Mouse (Mus musculus) midbrain, embryonic 12.5 days (tissue): Measurements from ENCODE around the gene 9130213A22Rik. TPM values are rescaled to one million over a fixed set of nuclear protein-coding genes. Genes with fewer than 3 reads are reported as not detected.

Source experiments
- ATAC-seq: fragments of 200-750 bp; cut with Nextera tagmentation; 2 replicates; pipeline ENCODE4 v1.8.0; 2017; ENCODE audit warnings: low read depth, moderate TSS enrichment, moderate library complexity; ENCODE audit not compliant: low FRiP score
- H3K27ac ChIP-seq: fragments of 300-500 bp; sonication (generic); replicated peaks from 2 replicates; pipeline ENCODE4 v1.5.1; 2016; ENCODE audit warnings: mild to moderate bottlenecking
- H3K27me3 ChIP-seq: fragments of 300-500 bp; sonication (generic); 2 replicates; pipeline ENCODE4 v1.6.1; 2016; ENCODE audit warnings: mild to moderate bottlenecking
- H3K36me3 ChIP-seq: fragments of 300-500 bp; sonication (generic); 2 replicates; pipeline ENCODE4 v1.6.1; 2016
- H3K4me1 ChIP-seq: fragments of 300-500 bp; sonication (generic); 2 replicates; pipeline ENCODE4 v1.6.1; 2016
- H3K4me2 ChIP-seq: fragments of 300-500 bp; sonication (generic); replicated peaks from 2 replicates; pipeline ENCODE4 v1.6.1; 2016; ENCODE audit warnings: mild to moderate bottlenecking, moderate library complexity
- H3K4me3 ChIP-seq: fragments of 300-500 bp; sonication (generic); 2 replicates; pipeline ENCODE4 v1.5.1; 2016; ENCODE audit warnings: mild to moderate bottlenecking
- H3K9ac ChIP-seq: fragments of 300-500 bp; sonication (generic); replicated peaks from 2 replicates; pipeline ENCODE4 v1.6.1; 2016; ENCODE audit warnings: mild to moderate bottlenecking, moderate library complexity
- H3K9me3 ChIP-seq: fragments of 300-500 bp; sonication (generic); 2 replicates; pipeline ENCODE4 v1.6.1; 2016; ENCODE audit warnings: mild to moderate bottlenecking
- WGBS: fragments of 180-500 bp; shearing (Covaris S2); methylation state at CpG from one replicate; pipeline ENCODE4 v1.1.7; 2016; 5-methylcytosine and 5-hydroxymethylcytosine counted together
- polyA plus RNA-seq: library from polyadenylated mRNA; unstranded; fragments of >200 nt; fragmentation: Nextera tagmentation; extraction: Ambion mirVana; gene quantifications from 2 replicates; pipeline ENCODE4 v1.2.1, GENCODE M21; 2016

9130213A22Rik gene
- polyA plus RNA-seq, 1 experiment from 2014 or later = 0.29 TPM

GRCm38 (mm10) chr11:69103531-69104435, 18.6 kb downstream of the 9130213A22Rik start:
- H3K4me1 ChIP-seq = peaks cover 21% of the 10 kb centered on the region
- WGBS = 89% methylated on average over 15 of the region's 15 CpGs

GRCm38 (mm10) chr11:69103121-69103520, 19.3 kb downstream of the 9130213A22Rik start:
- H3K36me3 ChIP-seq = peaks cover 73% of the 10 kb centered on the region

More at GRCm38 (mm10) chr11:69103531-69104435, 18.6 kb downstream of the 9130213A22Rik start:
- Histone ChIP-seq H3K36me3 (peaks cover 79% of the 10 kb centered on the region), H3K9ac (no peak overlapping the region), H3K4me3 (no peak overlapping the region), H3K4me2 (no peak overlapping the region), H3K27ac (no peak overlapping the region), H3K9me3 (no peaks in the 10 kb centered on the region), H3K27me3 (no peaks in the 10 kb centered on the region)
- no peak for ATAC-seq

DNA sequence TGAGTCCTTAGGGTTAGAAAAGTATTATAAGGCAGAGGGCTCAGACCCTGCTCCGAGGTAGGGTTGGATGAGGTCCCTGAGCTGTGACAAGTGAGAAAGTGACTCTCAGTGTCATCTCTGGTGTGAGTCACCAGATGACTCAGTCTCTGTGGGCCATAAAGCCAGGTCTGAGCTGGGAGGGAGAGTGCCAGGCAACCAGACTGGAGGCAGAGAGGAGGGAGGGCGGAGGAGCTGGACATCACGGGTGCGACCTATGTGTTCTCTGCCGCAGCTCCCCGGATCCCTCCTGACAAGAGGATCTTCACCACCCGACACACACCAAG, 20.0 kb downstream of the 9130213A22Rik start:
- no peaks in the 10 kb centered on the region for H3K9me3 ChIP-seq
- ATAC-seq = no peak
- peaks cover 65% of the 10 kb centered on the region for H3K36me3 ChIP-seq
- peaks cover 36% of the 10 kb centered on the region for H3K4me1 ChIP-seq
- no peaks in the 10 kb centered on the region for H3K27me3 ChIP-seq
- H3K27ac ChIP-seq = no peak overlapping the region
- no peak overlapping the region for H3K4me3 ChIP-seq
- no peak overlapping the region for H3K9ac ChIP-seq
- 94% methylated on average over 7 of the region's 7 CpGs for WGBS
- H3K4me2 ChIP-seq = no peak overlapping the region

More at GRCm38 (mm10) chr11:69103121-69103520, 19.3 kb downstream of the 9130213A22Rik start:
- Histone ChIP-seq H3K4me1 (peaks cover 28% of the 10 kb centered on the region), H3K27ac (no peak overlapping the region), H3K4me2 (no peak overlapping the region), H3K9me3 (no peaks in the 10 kb centered on the region), H3K27me3 (no peaks in the 10 kb centered on the region), H3K9ac (no peak overlapping the region), H3K4me3 (no peak overlapping the region)
- WGBS = 96% methylated on average over 14 of the region's 14 CpGs
- no peak for ATAC-seq

DNA sequence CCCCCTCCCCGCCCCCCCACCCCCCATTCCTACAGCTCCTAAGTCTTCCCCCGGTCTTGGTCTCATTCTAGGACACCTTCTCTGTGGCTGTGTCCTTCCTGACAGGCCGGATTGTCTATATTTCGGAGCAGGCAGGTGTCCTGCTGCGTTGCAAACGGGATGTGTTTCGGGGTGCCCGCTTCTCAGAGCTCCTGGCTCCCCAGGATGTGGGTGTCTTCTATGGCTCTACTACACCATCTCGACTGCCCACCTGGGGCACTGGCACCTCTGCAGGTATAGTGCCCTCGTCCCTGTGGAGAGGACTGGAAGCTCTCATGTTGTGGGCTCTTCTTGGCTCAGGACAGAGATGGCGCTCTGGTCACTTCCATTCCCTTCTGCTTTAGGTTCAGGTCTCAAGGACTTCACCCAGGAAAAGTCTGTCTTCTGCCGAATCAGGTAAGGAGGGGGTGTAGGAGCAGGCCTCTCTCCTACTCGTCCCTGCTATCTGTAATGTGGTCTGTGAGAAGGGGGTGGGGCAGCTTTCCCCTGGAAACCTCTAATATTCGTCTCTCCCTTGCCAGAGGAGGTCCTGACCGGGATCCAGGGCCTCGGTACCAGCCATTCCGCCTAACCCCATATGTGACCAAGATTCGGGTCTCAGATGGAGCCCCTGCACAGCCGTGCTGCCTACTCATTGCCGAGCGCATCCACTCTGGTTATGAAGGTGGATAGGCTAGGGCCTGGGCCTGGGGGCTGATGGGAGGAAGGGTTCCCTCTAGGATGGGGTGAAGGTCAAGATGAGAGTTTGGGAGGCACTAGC, 20.6 kb downstream of the 9130213A22Rik start:
- no peaks in the 10 kb centered on the region for H3K27me3 ChIP-seq
- H3K9ac ChIP-seq = no peak overlapping the region
- WGBS = 90% methylated on average over 21 of the region's 21 CpGs
- peaks cover 60% of the 10 kb centered on the region for H3K36me3 ChIP-seq
- no peak for ATAC-seq
- H3K4me1 ChIP-seq = peaks cover 41% of the 10 kb centered on the region
- H3K4me2 ChIP-seq = no peak overlapping the region
- H3K27ac ChIP-seq = no peak overlapping the region
- H3K9me3 ChIP-seq = no peaks in the 10 kb centered on the region
- no peak overlapping the region for H3K4me3 ChIP-seq

GRCm38 (mm10) chr11:69100639-69101360, 21.6 kb downstream of the 9130213A22Rik start:
- peaks cover 49% of the 10 kb centered on the region for H3K36me3 ChIP-seq
- no peak overlapping the region for H3K27ac ChIP-seq

GRCm38 (mm10) chr11:69099915-69100345, 22.5 kb downstream of the 9130213A22Rik start:
- peaks cover 42% of the 10 kb centered on the region for H3K36me3 ChIP-seq
- H3K4me1 ChIP-seq = peaks cover 55% of the 10 kb centered on the region
- ATAC-seq = peak; percentile 17
- WGBS = under 1% methylated on average over 23 of the region's 23 CpGs
- peak overlapping the region; percentile 92 for H3K4me2 ChIP-seq
- peaks cover 6% of the 10 kb centered on the region for H3K27me3 ChIP-seq
- H3K9ac ChIP-seq = peak overlapping the region; percentile 65
- H3K9me3 ChIP-seq = no peaks in the 10 kb centered on the region
- H3K4me3 ChIP-seq = peak overlapping the region; percentile 58
- peak overlapping the region; percentile 67 for H3K27ac ChIP-seq

More at GRCm38 (mm10) chr11:69100639-69101360, 21.6 kb downstream of the 9130213A22Rik start:
- Histone ChIP-seq H3K4me3 (no peak overlapping the region), H3K9me3 (no peaks in the 10 kb centered on the region), H3K9ac (peak overlapping the region; percentile 65; the same call in 1 of the 2 replicates), H3K4me2 (peak overlapping the region; percentile 92), H3K27me3 (peaks cover 4% of the 10 kb centered on the region), H3K4me1 (peaks cover 49% of the 10 kb centered on the region)
- no peak for ATAC-seq
- 93% methylated on average over 20 of the region's 20 CpGs for WGBS

DNA sequence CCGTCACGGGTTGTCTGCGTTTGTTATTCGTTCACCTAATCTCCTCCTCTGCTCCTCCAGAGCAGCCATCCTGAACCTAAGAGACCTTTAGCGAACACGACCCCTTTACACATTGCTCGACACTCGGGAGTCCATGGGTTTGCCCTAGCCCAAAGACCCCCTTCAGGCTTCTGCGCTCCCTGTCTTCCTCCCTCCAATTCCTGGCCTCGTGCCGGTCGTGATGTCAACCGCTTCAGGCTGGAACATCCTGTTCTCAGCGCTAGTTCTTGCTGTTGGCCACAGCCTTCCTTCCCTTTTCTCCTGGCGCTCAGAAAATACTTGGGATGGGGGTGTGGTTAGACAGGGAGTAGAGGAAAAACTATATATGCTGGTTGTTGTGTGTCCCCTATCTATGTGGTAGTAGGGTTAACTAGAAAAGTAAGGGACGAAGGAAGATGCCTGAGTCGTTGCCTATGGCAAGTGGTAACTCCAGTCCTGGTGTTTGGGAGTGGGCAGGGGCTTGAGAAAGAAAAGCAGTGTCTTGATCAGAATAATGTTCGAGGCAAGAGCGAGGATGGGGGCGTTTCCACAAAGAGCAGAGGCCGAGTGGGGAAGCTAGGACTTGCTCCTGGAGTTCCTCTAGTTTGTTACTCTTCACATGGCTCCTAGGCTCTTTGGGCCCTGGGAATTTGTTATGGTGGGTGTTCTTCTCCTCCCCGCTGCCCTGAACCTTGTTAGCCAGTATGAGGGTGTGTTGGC, 23.0 kb downstream of the 9130213A22Rik start:
- peak overlapping the region; percentile 92 for H3K4me2 ChIP-seq
- H3K27ac ChIP-seq = peak overlapping the region; percentile 67
- WGBS = under 1% methylated on average over 22 of the region's 22 CpGs
- peaks cover 59% of the 10 kb centered on the region for H3K4me1 ChIP-seq
- peaks cover 36% of the 10 kb centered on the region for H3K36me3 ChIP-seq
- H3K27me3 ChIP-seq = peaks cover 6% of the 10 kb centered on the region
- H3K9ac ChIP-seq = peak overlapping the region; percentile 65
- peak overlapping the region; percentile 58 for H3K4me3 ChIP-seq
- no peak for ATAC-seq
- no peaks in the 10 kb centered on the region for H3K9me3 ChIP-seq

GRCm38 (mm10) chr11:69098762-69099091, 23.7 kb downstream of the 9130213A22Rik start:
- H3K27ac ChIP-seq = peak overlapping the region; percentile 67
- H3K36me3 ChIP-seq = peaks cover 30% of the 10 kb centered on the region
- peak overlapping the region; percentile 92 for H3K4me2 ChIP-seq
- WGBS = 0% methylated on average over 19 of the region's 19 CpGs
- peak; percentile 52 for ATAC-seq
- peak overlapping the region; percentile 58 for H3K4me3 ChIP-seq
- H3K9ac ChIP-seq = peak overlapping the region; percentile 65
- H3K9me3 ChIP-seq = no peaks in the 10 kb centered on the region
- peaks cover 60% of the 10 kb centered on the region for H3K4me1 ChIP-seq
- peaks cover 6% of the 10 kb centered on the region for H3K27me3 ChIP-seq

DNA sequence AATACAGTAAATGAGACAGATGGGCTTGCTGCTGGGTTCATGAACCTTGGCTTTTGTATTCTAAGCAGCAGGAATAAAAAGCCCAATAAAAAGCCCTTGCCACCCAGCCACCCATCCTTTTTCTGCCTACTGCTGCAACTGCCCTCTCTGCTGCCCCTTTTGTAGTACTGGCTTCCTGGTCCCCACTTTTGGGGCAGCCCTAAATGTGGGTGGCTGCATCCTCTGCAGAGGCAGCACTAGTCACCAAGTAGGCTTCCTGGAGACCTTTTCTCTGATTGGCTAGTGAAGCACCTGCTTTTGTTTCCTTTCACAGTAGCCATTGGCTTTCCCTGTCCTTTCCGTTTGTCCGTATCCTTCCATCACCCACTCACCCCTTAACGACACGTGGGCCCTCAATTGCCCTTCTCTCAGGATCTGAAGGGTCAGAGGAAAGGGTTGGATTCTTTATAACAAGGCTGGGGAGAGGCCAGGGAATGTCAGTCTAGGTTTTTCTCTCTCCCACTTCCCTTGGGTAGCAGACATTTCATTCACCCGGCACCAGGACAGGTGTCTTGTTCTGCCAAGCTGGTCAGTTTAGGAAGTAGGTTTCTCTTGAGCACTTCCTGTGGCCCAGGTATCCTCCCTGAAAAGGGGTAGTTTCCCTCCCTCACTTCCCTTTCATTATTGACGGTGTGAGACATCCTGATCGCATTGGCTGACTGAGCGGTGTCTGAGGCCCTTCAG, 24.2 kb downstream of the 9130213A22Rik start:
- H3K27ac ChIP-seq = peak overlapping the region; percentile 81
- peak overlapping the region; percentile 58 for H3K4me3 ChIP-seq
- no peak for ATAC-seq
- H3K9ac ChIP-seq = peak overlapping the region; percentile 38; the same call in 1 of the 2 replicates
- H3K4me2 ChIP-seq = peak overlapping the region; percentile 92
- peaks cover 25% of the 10 kb centered on the region for H3K36me3 ChIP-seq
- no peaks in the 10 kb centered on the region for H3K9me3 ChIP-seq
- H3K4me1 ChIP-seq = peaks cover 60% of the 10 kb centered on the region
- WGBS = 27% methylated on average over 8 of the region's 8 CpGs
- peaks cover 6% of the 10 kb centered on the region for H3K27me3 ChIP-seq

- Histone ChIP-seq H3K9me3 (no peaks in the 10 kb centered on the region), H3K36me3 (peaks cover 20% of the 10 kb centered on the region), H3K4me2 (peak overlapping the region; percentile 92), H3K27me3 (peaks cover 6% of the 10 kb centered on the region), H3K4me3 (peak overlapping the region; percentile 31), H3K27ac (peak overlapping the region; percentile 81), H3K9ac (peak overlapping the region; percentile 38), H3K4me1 (peaks cover 60% of the 10 kb centered on the region)
- no peak for ATAC-seq
- WGBS = 3% methylated on average over 28 of the region's 29 CpGs
Observed at GRCm38 (mm10) chr11:69096987-69097900, 25.1 kb downstream of the 9130213A22Rik start.
